Mouse (Mus musculus): ENCODE measurements at regions not wholly inside any gene's neighbourhood (a gene's known extent, or its start where the extent isn't known, plus 50 kb on each side); places are given as distances from the start of the nearest gene placed in this dataset.
"Not testable (repeated sequence)": the region's sequence is repeated elsewhere in the genome, so short reads cannot be mapped to it uniquely, and the experiment has no call there.

- H3K4me1 ChIP-seq, result no peaks in the 10 kb centered on the region
- H3K27ac ChIP-seq (replicated peaks), result no peak overlapping the region
- no peak overlapping the region for H3K4me3 ChIP-seq
- H3K36me3 ChIP-seq, result no peaks in the 10 kb centered on the region
- DNase-seq (ENCODE audit: low spot score), result no peak
- H3K9me3 ChIP-seq (replicated peaks), result no peaks in the 10 kb centered on the region
- WGBS, result 40% methylated on average over 4 of the region's 4 CpGs
- no peaks in the 10 kb centered on the region for H3K27me3 ChIP-seq (ENCODE audit: low read depth, poor library complexity, severe bottlenecking)
Observed at GRCm38 (mm10) chr1:95397188-95397587, 83.8 kb downstream of the Fam174a start.

DNA sequence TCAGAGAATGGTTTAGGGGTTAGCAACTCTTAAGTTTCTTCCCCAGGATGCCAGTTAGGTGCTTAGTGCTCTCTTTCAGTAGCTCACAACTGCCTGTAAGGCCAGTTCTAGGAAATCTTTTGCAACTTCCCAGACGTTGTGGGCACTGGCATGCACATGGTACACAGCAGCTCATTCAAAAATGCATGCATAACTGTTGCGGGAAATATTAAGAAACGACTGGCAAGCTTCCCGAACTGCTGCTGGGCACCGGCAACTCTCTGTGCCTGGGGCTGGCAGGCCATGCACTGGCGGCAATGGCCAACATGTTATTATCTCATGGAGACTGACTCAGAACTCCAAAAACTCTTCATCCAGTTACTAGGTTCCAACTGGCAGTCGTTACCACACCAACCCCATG, 86.3 kb downstream of the Fam174a start:
- no peaks in the 10 kb centered on the region for H3K9me3 ChIP-seq (replicated peaks)
- no peaks in the 10 kb centered on the region for H3K27me3 ChIP-seq (ENCODE audit: low read depth, poor library complexity, severe bottlenecking)
- no peaks in the 10 kb centered on the region for H3K4me1 ChIP-seq
- H3K36me3 ChIP-seq, result no peaks in the 10 kb centered on the region
- no peak overlapping the region for H3K4me3 ChIP-seq
- whole genome bisulfite sequencing, result 94% methylated on average over 7 of the region's 7 CpGs
- no peak for DNase-seq (ENCODE audit: low spot score)
- no peak overlapping the region for H3K27ac ChIP-seq (replicated peaks)

- Histone ChIP-seq H3K9me3 (replicated peaks) (no peaks in the 10 kb centered on the region), H3K36me3 (no peaks in the 10 kb centered on the region), H3K4me3 (no peak overlapping the region), H3K27me3 (ENCODE audit: low read depth, poor library complexity, severe bottlenecking) (no peaks in the 10 kb centered on the region), H3K4me1 (no peaks in the 10 kb centered on the region), H3K27ac (replicated peaks) (no peak overlapping the region)
- WGBS, result 82% methylated on average over 1 of the region's 1 CpGs
- no peak for DNase-seq (ENCODE audit: low spot score)
Observed at GRCm38 (mm10) chr1:95422253-95422652, 108.8 kb downstream of the Fam174a start.

DNA sequence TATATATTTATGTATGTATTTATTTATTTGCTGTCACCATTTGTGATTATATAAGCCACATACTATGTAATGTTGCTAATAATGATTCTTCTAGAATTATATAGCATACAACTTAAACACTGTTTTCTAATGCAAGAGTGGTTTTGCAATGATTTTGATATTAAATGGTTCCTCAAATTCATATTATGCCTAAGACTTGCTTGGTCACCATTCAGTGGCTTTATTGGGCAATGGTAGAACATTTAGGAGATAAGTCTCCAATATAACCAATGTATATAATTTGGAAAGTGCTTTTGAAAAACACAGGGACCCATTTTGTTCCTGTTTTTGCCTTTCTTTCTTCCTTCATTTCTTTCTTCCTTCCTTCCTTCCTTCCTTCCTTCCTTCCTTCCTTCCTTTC, 112.0 kb downstream of the Fam174a start:
- Histone ChIP-seq H3K27me3 (ENCODE audit: low read depth, poor library complexity, severe bottlenecking) (no peaks in the 10 kb centered on the region), H3K4me1 (no peaks in the 10 kb centered on the region), H3K36me3 (no peaks in the 10 kb centered on the region), H3K4me3 (no peak overlapping the region), H3K27ac (replicated peaks) (no peak overlapping the region), H3K9me3 (replicated peaks) (no peaks in the 10 kb centered on the region)
- DNase-seq (ENCODE audit: low spot score), result no peak

DNA sequence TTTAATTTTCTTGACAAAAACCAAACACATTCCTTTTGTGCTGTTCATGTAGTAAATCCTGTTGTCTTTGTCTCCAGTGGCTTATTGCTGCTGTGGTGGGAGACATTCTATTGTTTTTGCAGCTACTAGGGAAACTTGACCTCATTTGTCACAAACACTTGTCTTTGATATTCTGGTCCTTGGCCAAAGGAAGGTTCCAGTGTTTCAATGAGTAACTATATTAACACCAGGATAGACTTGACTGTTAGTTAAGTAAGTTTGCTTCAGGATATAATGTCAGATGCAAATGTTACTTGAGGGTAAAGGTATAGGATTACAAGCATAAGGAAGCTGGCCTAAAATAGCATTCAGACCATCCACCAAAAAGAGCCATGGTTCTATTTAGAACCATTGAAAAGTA, 123.7 kb downstream of the Fam174a start:
- no peak overlapping the region for H3K27ac ChIP-seq (replicated peaks)
- H3K9me3 ChIP-seq (replicated peaks), result no peaks in the 10 kb centered on the region
- H3K4me1 ChIP-seq, result no peaks in the 10 kb centered on the region
- H3K27me3 ChIP-seq (ENCODE audit: low read depth, poor library complexity, severe bottlenecking), result no peaks in the 10 kb centered on the region
- H3K36me3 ChIP-seq, result no peaks in the 10 kb centered on the region
- no peak overlapping the region for H3K4me3 ChIP-seq
- DNase-seq (ENCODE audit: low spot score), result no peak

GRCm38 (mm10) chr1:95445541-95445940, 132.1 kb downstream of the Fam174a start:
- Histone ChIP-seq H3K27ac (replicated peaks) (no peak overlapping the region), H3K4me3 (no peak overlapping the region), H3K9me3 (replicated peaks) (no peaks in the 10 kb centered on the region), H3K27me3 (ENCODE audit: low read depth, poor library complexity, severe bottlenecking) (no peaks in the 10 kb centered on the region), H3K36me3 (no peaks in the 10 kb centered on the region), H3K4me1 (no peaks in the 10 kb centered on the region)
- WGBS, result 77% methylated on average over 3 of the region's 3 CpGs
- DNase-seq (ENCODE audit: low spot score), result no peak

DNA sequence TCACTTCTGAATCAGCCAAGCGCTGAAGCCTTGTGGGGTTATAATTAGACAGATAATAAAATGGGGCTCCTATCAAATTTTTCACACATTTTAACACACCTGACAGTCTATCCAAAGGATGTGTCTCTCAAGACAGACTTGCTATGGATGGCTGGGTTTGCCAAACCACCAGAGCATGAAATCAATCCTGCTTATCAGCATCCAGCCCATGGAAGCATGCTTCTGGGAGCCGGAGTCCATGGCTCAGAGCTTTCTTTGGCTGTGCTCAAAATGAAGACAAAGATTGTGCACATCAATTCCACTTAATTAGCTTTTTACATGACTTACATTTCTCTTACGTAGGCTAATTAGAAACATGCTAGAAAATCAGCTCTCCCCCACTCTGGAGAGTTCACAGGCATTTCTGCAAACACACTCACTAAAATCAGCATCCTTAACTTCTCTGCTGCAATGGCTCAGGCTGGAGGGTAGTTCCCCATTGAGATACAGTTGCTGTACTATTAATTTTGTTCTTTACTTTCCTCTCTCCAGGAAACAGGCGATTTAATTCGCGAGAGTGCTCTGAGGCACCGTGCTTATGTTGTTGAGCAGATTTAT, 135.6 kb downstream of the Fam174a start:
- Histone ChIP-seq H3K9me3 (replicated peaks) (no peaks in the 10 kb centered on the region), H3K27ac (replicated peaks) (no peak overlapping the region), H3K4me1 (no peaks in the 10 kb centered on the region), H3K36me3 (no peaks in the 10 kb centered on the region), H3K4me3 (no peak overlapping the region), H3K27me3 (ENCODE audit: low read depth, poor library complexity, severe bottlenecking) (no peaks in the 10 kb centered on the region)
- 87% methylated on average over 7 of the region's 7 CpGs for WGBS
- DNase-seq (ENCODE audit: low spot score), result no peak

DNA sequence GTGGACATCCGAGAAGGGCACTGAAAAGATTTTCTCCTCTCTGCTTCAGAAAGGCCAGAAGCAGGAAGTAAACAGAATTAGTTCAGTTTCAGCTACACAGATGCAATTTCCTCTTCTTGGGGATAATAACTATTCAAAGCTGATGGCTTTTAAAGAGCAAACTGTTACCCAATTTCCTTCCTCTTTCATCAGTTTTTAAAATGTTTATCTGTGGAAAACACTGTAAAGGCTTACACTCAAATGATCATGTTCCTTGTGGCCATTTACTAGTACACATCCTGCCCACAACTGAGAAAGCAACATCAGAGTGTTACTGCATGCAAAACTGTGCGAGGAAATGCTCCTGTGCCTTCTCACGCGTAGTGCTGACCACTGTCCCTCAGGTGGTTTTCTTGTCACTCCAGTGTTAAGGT, 137.5 kb downstream of the Fam174a start:
- no peak overlapping the region for H3K27ac ChIP-seq (replicated peaks)
- no peaks in the 10 kb centered on the region for H3K36me3 ChIP-seq
- H3K27me3 ChIP-seq (ENCODE audit: low read depth, poor library complexity, severe bottlenecking), result no peaks in the 10 kb centered on the region
- DNase-seq (ENCODE audit: low spot score), result no peak
- H3K9me3 ChIP-seq (replicated peaks), result no peaks in the 10 kb centered on the region
- H3K4me1 ChIP-seq, result no peaks in the 10 kb centered on the region
- H3K4me3 ChIP-seq, result no peak overlapping the region
- 90% methylated on average over 4 of the region's 4 CpGs for WGBS

GRCm38 (mm10) chr1:95451755-95452154, 138.3 kb downstream of the Fam174a start:
- not testable (repeated sequence) for H3K36me3 ChIP-seq; H3K4me1 ChIP-seq; H3K27ac ChIP-seq (replicated peaks); H3K4me3 ChIP-seq; H3K27me3 ChIP-seq (ENCODE audit: low read depth, poor library complexity, severe bottlenecking); H3K9me3 ChIP-seq (replicated peaks)
- peak; percentile 88 for DNase-seq (ENCODE audit: low spot score)
- 76% methylated on average over 6 of the region's 6 CpGs for WGBS

DNA sequence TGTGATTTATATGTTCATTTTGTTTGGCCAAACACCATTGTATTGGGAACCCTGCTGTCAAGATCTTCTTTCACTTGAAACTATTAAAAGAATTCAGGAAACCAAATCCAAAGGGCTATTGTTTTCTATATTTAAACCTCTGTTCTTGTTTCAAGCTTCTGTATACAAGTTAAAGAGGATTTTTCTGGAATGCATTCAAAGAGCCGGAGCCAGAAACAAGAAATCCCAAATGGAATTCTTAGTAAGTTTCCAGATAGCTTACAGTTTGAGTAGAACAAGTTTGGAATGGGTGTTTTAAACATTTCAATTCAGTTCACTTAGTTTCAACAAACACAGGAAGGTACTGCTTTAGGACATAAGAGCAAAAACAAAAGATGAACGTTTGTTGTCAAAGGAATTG, 140.8 kb downstream of the Fam174a start:
- Histone ChIP-seq H3K4me1 (no peaks in the 10 kb centered on the region), H3K27me3 (ENCODE audit: low read depth, poor library complexity, severe bottlenecking) (no peaks in the 10 kb centered on the region), H3K36me3 (no peaks in the 10 kb centered on the region), H3K27ac (replicated peaks) (no peak overlapping the region), H3K4me3 (no peak overlapping the region), H3K9me3 (replicated peaks) (no peaks in the 10 kb centered on the region)
- WGBS, result 42% methylated on average over 2 of the region's 2 CpGs
- no peak for DNase-seq (ENCODE audit: low spot score)

DNA sequence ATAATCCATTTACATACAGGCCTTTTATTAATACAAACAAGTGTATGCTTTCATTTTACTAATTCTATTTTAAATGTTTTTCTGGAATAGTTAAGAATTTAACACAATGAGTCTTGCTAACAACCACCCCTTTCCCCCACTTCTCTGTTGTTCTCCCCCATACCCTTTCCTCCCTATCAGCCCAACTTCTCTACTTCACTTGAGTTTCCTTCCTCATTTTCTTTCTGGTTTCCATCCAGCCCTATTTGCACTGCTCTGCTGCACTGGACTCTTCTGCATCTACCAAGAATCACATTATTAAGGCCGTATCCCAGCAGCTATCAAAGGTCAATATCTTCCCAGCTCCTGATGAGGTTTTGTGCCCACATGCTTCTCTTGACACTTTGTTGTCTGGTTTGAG, 145.9 kb downstream of the Fam174a start:
- Histone ChIP-seq H3K36me3 (no peaks in the 10 kb centered on the region), H3K4me3 (no peak overlapping the region), H3K9me3 (replicated peaks) (0 out of 2 replicates have a peak, but pooled peaks cover 5% of the 10 kb centered on the region), H3K27me3 (ENCODE audit: low read depth, poor library complexity, severe bottlenecking) (no peaks in the 10 kb centered on the region), H3K4me1 (no peaks in the 10 kb centered on the region), H3K27ac (replicated peaks) (no peak overlapping the region)
- 88% methylated on average over 1 of the region's 1 CpGs for WGBS
- DNase-seq (ENCODE audit: low spot score), result no peak

- WGBS, result 75% methylated on average over 2 of the region's 2 CpGs
- Histone ChIP-seq H3K27ac (replicated peaks) (no peak overlapping the region), H3K27me3 (ENCODE audit: low read depth, poor library complexity, severe bottlenecking) (no peaks in the 10 kb centered on the region), H3K4me1 (no peaks in the 10 kb centered on the region), H3K4me3 (no peak overlapping the region), H3K36me3 (no peaks in the 10 kb centered on the region), H3K9me3 (replicated peaks) (no peaks in the 10 kb centered on the region)
- DNase-seq (ENCODE audit: low spot score), result no peak
Observed at GRCm38 (mm10) chr1:95468095-95468494, 154.7 kb downstream of the Fam174a start.

DNA sequence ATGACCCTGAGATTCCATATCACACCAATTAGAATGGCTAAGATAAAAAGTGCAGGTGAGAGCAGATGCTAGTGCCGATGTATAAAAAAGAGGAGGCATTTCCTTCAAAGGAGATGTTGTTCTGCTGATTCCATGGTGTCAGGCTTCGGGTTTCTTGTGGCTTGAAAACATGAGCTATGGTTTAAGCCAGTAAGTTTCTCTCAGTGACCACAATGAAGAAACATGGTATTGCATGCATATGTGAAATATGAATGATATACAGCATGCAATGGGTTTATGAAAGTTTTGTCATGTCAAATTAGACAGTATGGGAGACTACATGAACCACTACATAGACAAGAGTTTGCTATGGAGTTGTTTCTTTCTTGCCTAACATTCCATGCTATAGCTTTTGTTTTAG, 155.3 kb downstream of the Fam174a start:
- Histone ChIP-seq H3K9me3 (replicated peaks) (no peaks in the 10 kb centered on the region), H3K4me1 (no peaks in the 10 kb centered on the region), H3K4me3 (no peak overlapping the region), H3K27me3 (ENCODE audit: low read depth, poor library complexity, severe bottlenecking) (no peaks in the 10 kb centered on the region), H3K27ac (replicated peaks) (no peak overlapping the region), H3K36me3 (no peaks in the 10 kb centered on the region)
- no peak for DNase-seq (ENCODE audit: low spot score)
- 84% methylated on average over 2 of the region's 2 CpGs for WGBS

DNA sequence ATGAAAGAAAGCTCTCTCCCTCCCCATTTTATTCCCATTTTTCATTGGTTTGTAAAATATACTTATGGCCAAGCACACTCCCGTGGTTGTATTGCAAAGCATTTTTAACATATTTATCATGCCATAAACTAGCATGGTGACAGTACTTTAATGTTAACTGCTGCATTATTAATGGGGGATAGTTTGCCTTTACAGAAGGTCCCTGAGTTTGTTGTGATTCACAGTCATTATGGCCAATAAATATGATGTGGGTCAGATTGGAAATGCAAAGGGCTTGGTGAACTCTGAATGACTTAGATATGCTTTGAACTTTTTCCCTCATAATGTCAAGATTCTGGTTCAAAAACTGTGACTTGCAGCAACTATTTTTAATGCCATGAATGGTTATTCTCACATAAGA, 157.1 kb downstream of the Fam174a start:
- Histone ChIP-seq H3K4me1 (no peaks in the 10 kb centered on the region), H3K4me3 (no peak overlapping the region), H3K9me3 (replicated peaks) (no peaks in the 10 kb centered on the region), H3K36me3 (no peaks in the 10 kb centered on the region), H3K27ac (replicated peaks) (no peak overlapping the region), H3K27me3 (ENCODE audit: low read depth, poor library complexity, severe bottlenecking) (no peaks in the 10 kb centered on the region)
- no peak for DNase-seq (ENCODE audit: low spot score)
- WGBS, result 83% methylated on average over 1 of the region's 1 CpGs
